Mouse (Mus musculus) midbrain, postnatal 0 days (tissue): Measurements from ENCODE around the gene Med12l. TPM values are rescaled to one million over a fixed set of nuclear protein-coding genes. Genes with fewer than 3 reads are reported as not detected.

ENCODE experiments used
- ATAC-seq: fragments of 200-750 bp; cut with Nextera tagmentation; 2 replicates; pipeline ENCODE4 v1.8.0; 2017; ENCODE audit warnings: moderate number of reproducible peaks, mild to moderate bottlenecking, moderate TSS enrichment, moderate library complexity; ENCODE audit not compliant: low FRiP score
- DNase-seq: peaks from one replicate; pipeline ENCODE4 v3.0.0-alpha.2; 2015; ENCODE audit warnings: low spot score
- H3K27ac ChIP-seq: fragments of 300-500 bp; sonication (generic); 2 replicates; pipeline ENCODE4 v1.5.1; 2014; ENCODE audit warnings: low read depth, mild to moderate bottlenecking, low read length, mixed read lengths
- H3K27me3 ChIP-seq: fragments of 300-500 bp; sonication (generic); 2 replicates; pipeline ENCODE4 v1.6.1; 2014; ENCODE audit warnings: low read length, control low read depth, mixed read lengths; ENCODE audit not compliant: insufficient read depth
- H3K36me3 ChIP-seq: fragments of 300-500 bp; sonication (generic); 2 replicates; pipeline ENCODE4 v1.6.1; 2014; ENCODE audit warnings: low read length, control low read depth, mixed read lengths; ENCODE audit not compliant: insufficient read depth
- H3K4me1 ChIP-seq: fragments of 300-500 bp; sonication (generic); 2 replicates; pipeline ENCODE4 v1.6.1; 2014; ENCODE audit warnings: mild to moderate bottlenecking, control low read depth, antibody characterized with exemption, low read length, mixed read lengths; ENCODE audit not compliant: insufficient read depth
- H3K4me2 ChIP-seq: fragments of 300-500 bp; sonication (generic); 2 replicates; pipeline ENCODE4 v1.6.1; 2014; ENCODE audit warnings: low read depth, mild to moderate bottlenecking, low read length, mixed read lengths; ENCODE audit not compliant: poor library complexity, severe bottlenecking
- H3K4me3 ChIP-seq: fragments of 300-500 bp; sonication (generic); 2 replicates; pipeline ENCODE4 v1.5.1; 2014; ENCODE audit warnings: low read depth, mild to moderate bottlenecking, low read length, moderate library complexity
- H3K9ac ChIP-seq: fragments of 300-500 bp; sonication (generic); replicated peaks from 2 replicates; pipeline ENCODE4 v1.6.1; 2014; ENCODE audit warnings: mild to moderate bottlenecking, low read length, moderate library complexity, mixed read lengths; ENCODE audit not compliant: poor library complexity, severe bottlenecking
- H3K9me3 ChIP-seq: fragments of 300-500 bp; sonication (generic); 2 replicates; pipeline ENCODE4 v1.6.1; 2016; ENCODE audit warnings: low read length, control low read depth
- CTCF ChIP-seq: IDR thresholded peaks from 2 replicates; pipeline ENCODE4 v1.5.1; 2016; ENCODE audit warnings: antibody characterized with exemption, mild to moderate bottlenecking
- WGBS: fragments of 180-500 bp; shearing (Covaris S2); extraction: QIAGEN DNeasy Blood & Tissue Kit; methylation state at CpG from one replicate; pipeline ENCODE4 v1.1.7; 2014; 5-methylcytosine and 5-hydroxymethylcytosine counted together
- polyA plus RNA-seq: library from polyadenylated mRNA; unstranded; fragments of >200 nt; fragmentation: Nextera tagmentation; extraction: Ambion mirVana; gene quantifications from 2 replicates; pipeline ENCODE4 v1.2.1, GENCODE M21; 2015
- total RNA-seq: library from RNA; depleted of rRNA; stranded (reverse); fragments of >200 nt; gene quantifications from 2 replicates; pipeline ENCODE4 v1.2.3, GENCODE M21; 2014

Gene Med12l
- total and polyA plus RNA-seq, 2 experiments from 2014 or later, result 3.7 to 23.0 TPM

DNA sequence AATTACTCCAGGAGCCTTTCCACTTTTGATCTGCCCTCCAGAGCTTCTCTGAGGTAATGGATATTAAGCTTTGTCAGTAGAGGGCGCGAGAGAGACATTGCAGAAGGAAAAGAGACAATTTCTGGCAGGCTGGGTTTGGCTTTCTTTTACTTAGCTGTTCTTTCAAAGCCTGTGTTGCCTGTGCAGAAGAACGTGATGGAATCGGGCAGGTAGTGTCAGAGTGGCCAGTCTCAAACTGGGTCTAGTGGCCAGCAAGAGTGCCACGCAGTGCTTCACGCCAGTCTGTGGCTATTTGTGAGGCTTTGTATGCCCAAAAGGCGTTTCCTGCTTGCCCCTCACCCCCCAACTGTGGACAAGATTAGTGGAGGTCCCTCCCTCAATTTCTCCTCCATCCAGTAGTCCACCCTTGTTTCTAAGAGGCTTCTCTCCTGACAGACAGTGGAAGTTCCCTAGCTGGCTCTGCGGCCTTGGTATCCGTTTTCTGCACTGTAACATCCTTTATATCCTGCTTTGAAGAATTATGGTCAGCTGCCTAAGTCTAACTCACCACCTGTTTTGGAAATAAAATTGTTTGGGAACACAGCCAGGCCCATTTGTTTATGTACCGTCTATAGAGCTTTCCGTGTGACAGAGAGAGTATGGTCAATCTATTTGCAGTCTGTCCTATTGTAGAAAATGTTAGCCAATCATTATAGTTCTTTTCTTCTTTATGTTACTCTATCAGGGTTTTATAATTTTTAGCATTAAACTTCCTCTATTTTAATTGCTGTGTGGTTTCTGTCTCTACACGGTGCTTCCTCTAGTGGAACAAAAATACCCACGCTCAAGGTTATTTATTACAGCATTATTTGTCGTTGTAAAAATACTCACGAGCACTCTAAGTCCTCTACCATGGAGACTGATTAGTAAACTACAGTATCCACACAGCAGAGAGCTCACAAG lies 22.5 kb upstream of the Med12l start:
- Histone ChIP-seq H3K27me3 (no peaks in the 10 kb centered on the region), H3K36me3 (no peaks in the 10 kb centered on the region), H3K9ac (no peak overlapping the region), H3K4me3 (no peak overlapping the region), H3K27ac (no peak overlapping the region), H3K4me2 (peak overlapping the region; percentile 38), H3K4me1 (no peaks in the 10 kb centered on the region), H3K9me3 (no peaks in the 10 kb centered on the region)
- peak; percentile 38; the same call in 1 of the 2 replicates for ATAC-seq
- WGBS, result 56% methylated on average over 15 of the region's 15 CpGs
- peak; percentile 90 for DNase-seq
- TF ChIP-seq CTCF, result peak; percentile 89

GRCm38 (mm10) chr3:58983838-58984598 lies 21.6 kb upstream of the Med12l start:
- no peak overlapping the region for H3K27ac ChIP-seq
- no peak for ATAC-seq

GRCm38 (mm10) chr3:58985816-58986215 lies 19.8 kb upstream of the Med12l start:
- Histone ChIP-seq H3K9ac (no peak overlapping the region), H3K27me3 (no peaks in the 10 kb centered on the region), H3K36me3 (no peaks in the 10 kb centered on the region), H3K4me1 (no peaks in the 10 kb centered on the region), H3K4me3 (no peak overlapping the region), H3K4me2 (no peak overlapping the region), H3K27ac (no peak overlapping the region), H3K9me3 (no peaks in the 10 kb centered on the region)
- 70% methylated on average over 4 of the region's 4 CpGs for WGBS
- no peak for TF ChIP-seq CTCF
- DNase-seq (no peak), ATAC-seq (no peak)

More at GRCm38 (mm10) chr3:58983838-58984598, 21.6 kb upstream of the Med12l start:
- Histone ChIP-seq H3K9me3 (no peaks in the 10 kb centered on the region), H3K4me2 (no peak overlapping the region), H3K27me3 (no peaks in the 10 kb centered on the region), H3K9ac (no peak overlapping the region), H3K36me3 (no peaks in the 10 kb centered on the region), H3K4me3 (no peak overlapping the region), H3K4me1 (no peaks in the 10 kb centered on the region)
- no peak for DNase-seq
- TF ChIP-seq CTCF, result no peak
- WGBS, result 85% methylated on average over 15 of the region's 15 CpGs

DNA sequence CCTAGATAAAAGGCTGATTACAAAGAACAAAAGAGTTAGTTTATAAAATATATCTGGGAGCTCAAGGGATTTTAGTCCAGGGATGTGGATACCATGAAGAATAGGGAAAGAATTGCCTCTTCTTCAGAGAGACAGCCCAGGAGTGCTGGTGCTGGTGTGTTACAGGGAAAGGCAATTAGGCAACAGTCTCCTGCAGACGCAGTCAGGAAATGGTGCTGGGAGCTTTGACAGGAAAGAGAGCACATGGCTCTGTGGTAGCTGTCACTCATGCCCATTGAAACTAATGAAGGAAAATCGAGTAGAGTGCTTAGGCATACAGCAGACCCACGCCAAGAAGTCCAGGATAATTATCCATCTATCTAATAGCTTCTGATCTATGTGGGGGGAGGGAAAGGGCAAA lies 16.3 kb upstream of the Med12l start:
- ATAC-seq (no peak), DNase-seq (no peak)
- WGBS, result 37% methylated on average over 3 of the region's 3 CpGs
- Histone ChIP-seq H3K9me3 (no peaks in the 10 kb centered on the region), H3K27me3 (no peaks in the 10 kb centered on the region), H3K4me1 (no peaks in the 10 kb centered on the region), H3K9ac (no peak overlapping the region), H3K4me2 (no peak overlapping the region), H3K36me3 (no peaks in the 10 kb centered on the region), H3K4me3 (no peak overlapping the region), H3K27ac (no peak overlapping the region)
- TF ChIP-seq CTCF, result no peak

GRCm38 (mm10) chr3:58990556-58990955 lies 15.1 kb upstream of the Med12l start:
- ATAC-seq (no peak), DNase-seq (no peak)
- Histone ChIP-seq H3K36me3 (no peaks in the 10 kb centered on the region), H3K4me2 (no peak overlapping the region), H3K9ac (no peak overlapping the region), H3K9me3 (no peaks in the 10 kb centered on the region), H3K4me3 (no peak overlapping the region), H3K27me3 (no peaks in the 10 kb centered on the region), H3K27ac (no peak overlapping the region), H3K4me1 (no peaks in the 10 kb centered on the region)
- TF ChIP-seq CTCF, result no peak
- 67% methylated on average over 3 of the region's 3 CpGs for WGBS

- Histone ChIP-seq H3K27me3 (no peaks in the 10 kb centered on the region), H3K36me3 (no peaks in the 10 kb centered on the region), H3K9me3 (no peaks in the 10 kb centered on the region), H3K9ac (no peak overlapping the region), H3K4me3 (no peak overlapping the region), H3K4me1 (no peaks in the 10 kb centered on the region), H3K4me2 (no peak overlapping the region), H3K27ac (no peak overlapping the region)
- DNase-seq (peak; percentile 42), ATAC-seq (peak; percentile 60; the same call in 1 of the 2 replicates)
- TF ChIP-seq CTCF, result no peak
Observed at GRCm38 (mm10) chr3:58992122-58992521, 13.5 kb upstream of the Med12l start.
